Mouse (Mus musculus) 3134 (cell line): Measurements from ENCODE around the gene 4930544D05Rik.

ENCODE experiments used
- DNase-seq: peaks from one replicate; pipeline ENCODE4 v3.0.0-alpha.2; 2011; ENCODE audit warnings: low spot score; ENCODE audit not compliant: insufficient read length; ENCODE audit errors: extremely low read depth

4930544D05Rik gene

DNA sequence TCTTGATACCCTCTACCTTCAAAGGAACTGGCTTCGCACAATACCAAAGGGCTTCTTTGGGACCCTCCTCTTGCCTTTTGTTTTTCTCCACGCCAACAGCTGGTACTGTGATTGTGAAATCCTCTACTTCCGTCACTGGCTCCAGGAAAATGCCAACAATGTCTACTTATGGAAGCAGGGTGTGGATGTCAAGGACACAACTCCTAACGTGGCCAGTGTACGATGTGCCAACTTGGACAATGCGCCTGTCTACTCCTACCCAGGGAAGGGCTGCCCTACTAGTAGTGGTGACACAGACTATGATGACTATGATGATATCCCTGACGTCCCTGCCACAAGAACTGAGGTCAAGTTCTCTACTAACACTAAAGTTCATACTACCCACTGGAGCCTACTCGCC lies 24.3 kb downstream of the 4930544D05Rik start:
- no peak for DNase-seq

DNA sequence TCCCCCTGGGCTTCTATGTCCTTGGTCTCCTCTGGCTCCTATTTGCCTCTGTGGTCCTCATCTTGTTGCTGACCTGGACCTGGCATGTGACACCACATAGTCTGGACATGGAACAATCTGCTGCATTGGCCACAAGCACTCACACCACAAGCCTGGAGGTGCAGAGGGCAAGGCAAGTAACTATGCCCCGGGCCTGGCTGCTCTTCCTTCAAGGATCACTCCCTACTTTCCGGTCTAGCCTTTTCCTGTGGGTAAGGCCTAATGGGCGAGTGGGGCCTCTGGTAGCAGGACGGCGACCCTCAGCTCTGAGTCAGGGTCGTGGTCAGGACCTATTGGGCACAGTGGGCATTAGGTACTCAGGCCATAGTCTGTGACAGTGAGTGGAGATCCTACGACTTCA lies 25.6 kb downstream of the 4930544D05Rik start:
- no peak for DNase-seq

DNA sequence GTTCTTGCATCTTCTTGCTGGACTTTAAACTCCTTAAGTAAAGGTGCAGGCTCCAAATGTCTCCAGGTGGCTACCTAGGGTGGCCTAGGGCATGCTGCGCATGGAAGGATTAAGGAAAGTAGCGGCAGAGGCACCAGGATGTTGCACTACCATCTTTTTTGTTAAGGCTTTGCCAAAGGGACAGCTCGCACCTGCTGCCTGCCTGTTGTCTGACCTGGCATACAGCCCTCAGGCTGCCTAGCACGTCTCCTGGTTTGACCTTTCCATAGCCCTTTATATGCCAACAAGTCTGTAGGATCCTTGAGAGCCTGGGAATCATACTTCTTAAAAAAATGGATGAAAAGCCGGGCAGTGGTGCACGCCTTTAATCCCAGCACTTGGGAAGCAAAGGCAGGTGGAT lies 27.4 kb downstream of the 4930544D05Rik start:
- no peak for DNase-seq

DNA sequence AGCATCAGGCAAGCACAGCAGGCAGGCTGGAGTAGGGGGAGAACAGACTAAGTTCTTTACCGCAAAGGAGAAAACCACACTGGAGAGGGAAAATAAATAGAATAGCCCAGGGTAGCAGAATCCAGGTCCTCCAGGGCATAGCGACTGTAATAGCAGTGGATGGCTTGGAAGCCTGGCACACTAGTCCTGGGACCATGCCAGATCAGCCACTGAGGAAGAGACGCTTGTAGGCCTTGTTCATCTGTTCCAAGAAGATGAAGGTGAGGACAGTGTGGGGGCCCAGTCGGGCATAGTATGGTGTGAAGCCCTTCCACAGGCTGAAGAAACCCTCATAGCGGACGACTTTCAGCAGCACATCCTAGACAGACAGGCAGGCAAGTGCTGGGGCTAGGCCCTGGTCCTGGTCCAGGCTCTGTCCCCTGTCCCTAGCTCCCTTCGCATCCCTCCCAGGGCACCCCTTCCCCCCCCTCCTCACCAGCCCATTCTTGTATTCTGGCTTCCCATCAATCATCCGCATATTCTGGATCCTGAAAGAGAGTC lies 29.0 kb downstream of the 4930544D05Rik start:
- no peak for DNase-seq

DNA sequence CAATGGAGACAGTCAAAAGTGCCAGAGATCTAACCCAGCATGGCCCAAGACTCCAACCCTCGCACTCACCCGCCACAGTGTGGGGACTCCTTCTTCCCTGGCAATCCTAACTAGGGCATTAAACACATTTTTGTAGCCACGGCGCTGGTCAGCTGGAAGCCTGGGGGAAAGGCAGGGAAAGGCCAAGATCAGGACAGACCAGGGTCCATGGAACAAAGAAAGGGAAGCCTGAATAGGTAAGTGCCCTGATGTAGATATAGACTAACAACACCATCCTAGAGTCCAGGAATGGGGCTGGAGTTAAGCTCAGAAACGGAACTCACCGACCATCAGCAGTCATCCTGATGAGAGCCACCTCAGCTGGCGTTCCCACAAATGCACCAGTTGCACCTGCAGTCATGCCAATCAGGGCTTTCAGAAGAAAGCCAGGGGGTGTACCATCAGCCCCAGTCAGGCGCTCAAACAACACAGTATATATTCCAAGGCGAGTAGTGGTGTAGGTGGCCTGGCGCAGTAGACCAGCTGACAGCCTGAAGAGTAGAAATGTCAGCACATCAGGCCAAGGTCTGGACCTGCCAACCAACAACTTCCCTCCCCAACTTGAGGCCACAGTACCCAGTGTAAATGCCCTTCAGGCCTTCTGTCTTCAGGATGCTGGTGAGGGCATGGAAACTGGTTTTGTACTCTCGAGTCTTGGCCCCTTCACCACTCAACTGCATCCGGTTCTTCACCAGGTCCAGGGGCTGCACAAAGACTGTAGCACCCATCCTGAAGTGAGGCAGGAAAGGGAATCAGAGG lies 30.0 kb downstream of the 4930544D05Rik start:
- DNase-seq, result no peak

DNA sequence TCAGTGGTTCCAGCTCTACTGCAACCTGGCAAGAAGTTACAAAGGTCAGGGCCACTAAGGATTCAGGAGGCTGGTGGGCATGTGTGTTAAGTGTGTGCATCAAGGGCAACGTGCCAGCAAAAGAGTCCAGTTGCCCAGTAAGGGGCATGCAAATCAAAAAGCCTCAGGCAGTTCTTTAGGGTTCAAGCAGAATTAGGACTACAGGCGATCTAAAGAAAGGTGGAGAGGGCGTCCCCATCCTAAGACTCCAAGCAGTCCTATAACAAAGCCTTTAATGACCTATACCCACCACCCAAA lies 30.6 kb downstream of the 4930544D05Rik start:
- no peak for DNase-seq

DNA sequence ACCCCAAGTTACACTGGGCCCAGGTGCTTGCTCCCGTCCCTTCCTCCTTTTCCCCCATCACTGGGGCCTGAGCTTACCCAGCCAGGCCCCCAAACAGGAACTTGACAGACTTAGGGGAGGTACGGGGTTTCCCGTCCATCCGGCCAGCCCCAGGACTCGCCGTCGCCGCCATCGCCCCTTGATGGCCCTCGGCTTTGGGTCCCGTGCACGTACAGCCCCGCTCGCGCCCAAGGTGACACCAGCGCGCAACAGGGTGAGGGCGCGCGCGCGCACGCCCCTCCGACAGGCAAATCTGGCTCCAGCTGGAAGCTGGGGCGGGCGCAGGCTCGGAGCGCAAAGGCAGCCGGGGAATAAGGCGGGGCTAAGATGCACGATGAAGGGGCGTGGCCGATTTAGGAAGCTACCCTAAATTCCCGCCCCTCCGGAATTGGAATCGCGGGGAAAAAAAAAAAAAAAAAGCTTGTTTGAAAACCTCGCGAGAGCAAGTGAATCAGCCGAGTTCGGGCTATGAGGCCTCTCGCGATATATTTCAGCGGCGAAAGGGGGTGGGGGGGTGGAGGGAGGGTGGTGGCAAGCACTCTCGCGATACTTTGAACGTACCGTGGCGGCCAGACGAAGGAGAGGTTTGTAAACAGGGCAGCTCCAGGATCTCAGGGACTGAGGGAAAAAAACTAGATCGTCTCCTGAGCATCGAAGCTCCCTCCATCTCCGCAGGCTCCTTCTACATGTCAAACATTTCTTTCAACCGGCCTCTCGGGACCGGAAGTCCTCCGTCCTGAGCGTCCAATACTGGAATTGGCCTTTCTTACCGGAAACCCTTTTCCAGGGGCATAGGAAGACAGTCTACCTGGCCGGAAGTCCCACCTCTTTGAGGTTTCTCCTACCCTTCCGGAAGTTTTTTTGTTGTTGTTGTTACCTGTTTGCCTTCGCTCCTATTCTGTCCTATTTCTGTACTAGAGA lies 31.3 kb downstream of the 4930544D05Rik start, which contains the start of the genes Rnf167 and Slc25a11:
Gene Rnf167 (plus strand): TSS at position 545 of the 960 bp plus-strand sequence.
Gene Slc25a11 (minus strand): TSS at position 789 of the 960 bp plus-strand sequence.
- peak; percentile 98 for DNase-seq

DNA sequence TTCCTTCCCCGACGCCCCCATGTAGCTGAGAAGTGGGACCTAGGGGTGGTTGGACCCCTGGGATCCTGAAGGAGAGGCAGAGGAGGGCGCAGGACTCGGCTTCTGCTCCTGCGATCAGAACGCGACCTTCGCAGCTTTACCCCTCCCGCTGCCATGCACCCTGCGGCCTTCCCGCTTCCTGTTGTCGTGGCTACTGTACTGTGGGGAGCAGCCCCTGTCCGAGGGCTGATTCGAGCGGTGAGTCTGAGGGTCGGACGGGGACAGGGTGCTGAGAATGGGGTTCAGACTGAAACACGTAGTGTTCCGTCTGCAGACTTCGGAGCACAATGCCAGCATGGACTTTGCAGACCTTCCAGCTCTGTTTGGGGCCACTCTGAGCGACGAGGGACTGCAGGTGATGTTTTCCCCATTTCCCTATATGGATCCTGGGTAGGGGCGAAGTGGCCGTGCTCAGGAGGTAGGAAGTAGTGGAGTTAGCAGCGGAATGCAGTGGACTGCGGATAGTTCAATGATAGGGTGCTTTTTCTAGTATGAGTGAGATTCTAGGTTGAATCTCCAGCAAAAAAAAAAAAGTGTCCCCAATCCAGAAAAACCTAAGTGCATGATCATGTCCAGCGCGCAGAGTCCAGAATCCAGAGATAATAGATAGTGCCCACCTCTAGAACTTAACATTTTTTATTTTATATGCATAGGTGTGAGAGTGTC lies 32.2 kb downstream of the 4930544D05Rik start:
- peak; percentile 63 for DNase-seq

DNA sequence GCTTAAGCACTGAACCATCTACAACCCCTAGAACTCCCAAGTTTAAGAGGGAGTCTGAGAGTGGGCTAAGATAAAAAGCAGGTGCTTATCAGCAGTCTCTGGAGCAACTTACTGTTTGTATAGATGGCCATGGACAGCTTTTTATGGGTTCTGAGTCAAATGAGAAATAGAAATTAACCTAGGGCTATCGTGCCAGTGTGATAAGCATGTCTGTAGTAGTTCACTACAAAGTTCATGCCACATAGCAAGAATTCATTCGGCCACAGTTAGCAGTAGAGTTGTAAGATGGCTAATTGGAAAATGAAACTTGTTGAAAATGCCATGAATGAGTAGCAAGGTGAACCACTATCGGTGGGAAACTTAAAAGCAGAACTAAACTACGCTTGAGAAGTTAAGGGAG lies 32.9 kb downstream of the 4930544D05Rik start:
- no peak for DNase-seq

DNA sequence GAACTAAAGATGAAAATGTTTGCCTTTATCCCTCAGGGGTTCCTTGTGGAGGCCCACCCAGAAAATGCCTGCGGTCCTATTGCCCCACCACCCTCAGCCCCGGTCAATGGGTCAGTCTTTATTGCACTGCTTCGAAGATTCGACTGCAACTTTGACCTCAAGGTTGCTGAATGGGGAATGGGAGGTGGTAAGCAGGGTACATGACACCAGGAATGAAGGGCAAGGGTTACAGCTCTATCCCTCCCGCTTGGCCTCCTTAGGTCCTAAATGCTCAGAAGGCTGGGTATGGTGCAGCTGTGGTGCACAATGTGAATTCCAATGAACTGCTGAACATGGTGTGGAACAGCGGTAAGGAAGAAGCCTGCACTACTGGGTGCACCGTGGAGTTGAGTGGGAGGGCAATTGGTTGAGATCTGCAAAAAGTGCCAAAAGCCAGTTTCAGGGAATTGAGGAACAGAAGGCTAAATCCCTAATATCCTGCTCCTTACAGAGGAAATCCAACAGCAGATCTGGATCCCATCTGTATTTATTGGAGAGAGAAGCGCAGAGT lies 33.6 kb downstream of the 4930544D05Rik start:
- no peak for DNase-seq

DNA sequence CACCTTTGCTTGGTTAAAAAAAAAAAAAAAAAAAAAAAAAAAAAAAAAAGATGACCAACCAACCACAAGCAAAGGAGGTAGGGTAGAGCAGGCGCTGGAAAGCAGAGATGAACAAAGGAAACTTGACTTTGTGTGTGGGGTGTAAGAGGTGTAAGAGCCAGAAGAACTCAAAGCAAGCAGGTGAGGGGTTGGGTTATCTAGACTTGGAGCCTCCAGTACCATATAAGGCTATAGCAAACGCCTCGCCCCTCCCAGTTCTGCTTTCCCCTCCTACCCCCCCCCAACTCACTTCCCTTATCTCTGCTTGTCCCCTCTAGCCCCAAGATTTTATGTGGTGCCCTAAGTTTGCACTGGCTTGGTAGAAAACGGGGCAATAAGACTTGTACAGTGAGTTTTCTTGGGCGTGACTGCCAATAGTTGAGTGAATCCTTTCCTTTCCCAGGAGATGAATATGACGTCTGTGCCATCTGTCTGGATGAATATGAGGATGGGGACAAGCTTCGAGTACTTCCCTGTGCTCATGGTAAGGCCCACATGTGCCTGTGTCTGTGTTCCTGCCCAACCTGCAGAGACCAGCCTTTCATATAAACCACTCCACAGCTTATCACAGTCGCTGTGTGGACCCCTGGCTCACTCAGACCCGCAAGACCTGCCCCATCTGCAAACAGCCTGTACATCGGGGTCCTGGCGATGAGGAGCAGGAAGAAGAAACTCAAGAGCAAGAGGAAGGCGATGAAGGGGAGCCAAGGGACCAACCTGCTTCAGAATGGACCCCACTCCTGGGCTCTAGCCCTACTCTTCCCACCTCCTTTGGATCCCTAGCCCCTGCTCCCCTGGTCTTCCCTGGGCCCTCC lies 34.9 kb downstream of the 4930544D05Rik start:
- DNase-seq, result no peak

DNA sequence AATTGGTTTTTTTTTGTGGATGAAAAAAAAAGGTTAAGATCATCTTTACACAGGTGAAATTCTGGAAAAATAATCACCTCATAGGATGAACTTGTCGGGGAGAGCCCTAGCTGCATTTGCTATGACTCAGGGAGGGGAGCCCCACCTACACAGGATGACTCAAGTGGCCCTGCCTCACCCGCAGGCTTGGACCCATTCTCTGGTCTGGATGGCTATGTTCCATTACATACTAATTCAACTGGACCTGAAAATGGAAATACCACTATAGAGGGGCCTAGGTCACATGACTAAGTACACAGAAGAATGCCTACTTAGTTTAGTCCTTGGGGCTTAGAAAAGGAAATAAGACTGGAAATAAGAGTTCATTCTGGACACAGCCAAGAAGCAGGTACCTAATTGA lies 35.7 kb downstream of the 4930544D05Rik start:
- peak; percentile 71 for DNase-seq

DNA sequence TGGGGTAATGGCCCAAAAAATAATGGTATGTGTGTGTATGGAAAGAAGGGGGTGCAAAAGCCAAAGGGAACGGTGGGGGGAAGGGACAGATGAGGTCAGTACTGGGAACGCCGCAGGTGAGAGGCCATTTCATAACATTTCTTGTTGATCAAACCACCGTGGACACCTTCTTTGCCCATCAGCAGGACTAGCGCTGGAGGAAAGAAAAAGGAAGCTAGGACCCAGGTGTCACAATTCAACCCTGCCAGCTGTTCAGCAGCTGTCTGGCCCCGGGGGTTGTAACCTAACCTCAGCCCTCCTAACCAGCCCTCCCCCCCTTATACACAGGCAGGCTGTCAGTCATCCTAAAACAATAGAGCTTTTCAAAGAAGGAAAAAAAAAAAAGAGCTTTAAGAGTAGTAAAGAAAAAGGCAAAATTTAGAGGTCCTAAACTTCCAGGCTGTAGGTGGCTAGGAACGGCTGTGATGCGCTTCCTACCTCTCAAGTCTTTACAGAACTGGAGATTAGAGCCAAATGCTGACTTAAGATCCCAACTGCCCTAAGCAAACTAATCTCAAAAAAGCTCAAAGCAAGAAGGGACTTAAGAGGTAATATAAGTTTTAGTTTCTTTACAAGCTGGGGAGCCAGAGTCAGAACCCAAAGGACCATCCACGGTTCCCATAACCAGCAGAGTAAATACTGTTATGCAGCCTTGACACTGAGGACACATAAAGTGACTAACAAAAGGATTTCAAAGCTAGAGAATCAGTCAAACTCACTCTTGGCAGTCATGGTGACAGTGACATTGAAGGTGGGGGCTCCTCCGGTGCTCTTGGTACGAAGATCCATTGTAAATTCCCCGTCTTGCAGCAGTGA lies 36.6 kb downstream of the 4930544D05Rik start:
- DNase-seq, result no peak

DNA sequence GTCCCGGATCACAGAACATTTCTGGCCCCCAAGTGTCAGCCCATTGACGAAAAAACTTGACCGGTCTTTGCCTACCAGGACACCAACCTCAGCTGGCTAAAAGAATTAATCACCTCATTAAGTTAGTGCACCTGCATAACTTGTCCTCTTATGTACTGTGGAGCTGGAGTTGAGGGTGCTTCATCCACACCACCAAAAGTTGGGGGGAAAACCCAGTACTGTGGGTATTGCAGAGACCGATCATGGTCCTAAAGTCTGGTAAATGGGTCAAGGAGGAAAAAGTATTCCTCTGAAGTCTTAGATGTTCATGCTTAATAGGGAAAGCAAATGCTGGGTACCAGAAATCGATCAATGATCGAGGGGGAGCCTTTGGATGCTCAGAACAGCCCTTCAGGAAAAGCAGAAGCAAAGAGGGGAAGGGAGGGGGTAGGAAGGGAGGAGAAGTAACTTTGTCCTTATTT lies 37.3 kb downstream of the 4930544D05Rik start:
- DNase-seq, result no peak

DNA sequence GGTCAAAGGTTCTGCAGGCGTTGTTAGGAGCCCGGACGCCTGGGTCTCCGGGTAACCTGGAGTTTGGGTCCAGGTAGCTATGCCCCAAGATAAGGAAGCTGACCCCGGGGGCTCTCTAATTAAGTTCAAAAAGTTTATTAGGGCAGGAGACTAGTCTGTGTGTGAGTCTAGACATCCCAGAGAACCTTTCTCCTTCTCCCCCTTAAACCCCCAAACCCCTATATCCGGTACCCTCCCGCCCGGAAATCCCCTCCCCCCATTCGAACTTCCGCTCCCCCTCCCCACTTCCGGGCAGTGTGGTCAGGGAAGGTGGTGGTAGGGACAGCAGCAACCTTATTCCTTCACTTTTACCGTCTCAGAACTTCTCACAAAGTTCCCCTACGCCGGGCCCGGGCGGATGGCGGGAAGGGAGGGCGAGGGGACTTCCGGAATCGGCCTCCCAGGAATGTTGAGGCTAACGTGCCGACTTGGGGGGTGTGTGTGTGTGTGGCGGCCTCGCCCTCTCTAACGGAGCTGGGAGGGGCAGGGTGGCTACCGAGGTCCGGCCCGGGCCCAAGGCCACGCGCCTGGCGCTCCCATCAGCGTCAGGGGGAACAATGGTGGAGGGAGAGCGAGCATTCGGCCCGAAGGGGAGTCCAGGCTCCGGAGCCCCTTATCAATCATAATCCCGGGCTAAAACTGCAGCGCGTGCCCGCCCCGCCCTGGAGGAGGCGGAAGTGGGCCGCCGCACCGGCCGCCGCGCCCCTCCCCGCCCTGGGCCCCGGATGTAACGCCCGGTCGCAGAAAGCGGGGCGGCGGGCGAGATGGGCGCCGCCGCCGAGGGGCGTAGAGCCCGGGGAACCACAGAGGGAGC lies 37.9 kb downstream of the 4930544D05Rik start:
- DNase-seq, result peak; percentile 84

DNA sequence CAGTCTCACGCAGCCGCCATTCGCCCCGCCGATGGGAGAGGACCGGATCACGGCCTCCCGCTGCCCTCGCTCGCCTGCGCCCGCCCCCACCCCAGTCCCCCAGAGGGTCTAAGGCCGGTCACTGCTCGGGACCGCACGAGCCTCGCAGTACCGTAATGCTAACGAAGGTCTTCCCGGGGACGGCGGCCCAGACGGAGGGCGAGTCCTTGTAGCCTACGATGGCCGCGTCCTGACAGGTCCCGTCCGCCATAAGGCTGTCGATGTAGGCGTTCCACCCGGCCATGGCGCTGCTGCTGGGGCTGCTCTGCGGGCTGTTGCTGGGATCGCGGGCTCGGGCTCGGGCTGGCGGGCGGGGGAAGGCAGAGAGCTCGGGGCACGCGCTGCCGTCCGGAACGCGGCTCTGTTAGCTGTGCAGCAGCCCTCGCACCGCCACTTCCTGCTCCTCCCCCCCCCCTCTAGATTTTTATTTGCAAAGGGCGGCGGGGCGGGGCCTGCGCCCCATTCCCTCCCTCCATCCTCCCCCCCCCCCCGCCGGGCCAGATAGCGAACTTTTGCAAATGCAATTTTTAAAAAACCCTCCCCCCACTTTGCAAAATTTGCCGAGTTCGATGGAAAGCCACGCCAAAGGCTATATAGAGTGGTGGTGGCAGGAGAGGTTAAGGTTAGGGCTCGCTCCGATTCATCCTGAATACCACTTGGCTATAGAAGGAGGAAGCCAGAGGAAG lies 38.7 kb downstream of the 4930544D05Rik start, which contains the start of gene Pfn1:
Gene Pfn1 (minus strand): TSS at position 447 of the 725 bp plus-strand sequence.
- DNase-seq, result peak; percentile 86
